Mouse (Mus musculus) kidney, postnatal 36 days (tissue): ENCODE data around the gene Phlda1.
A peak's percentile ranks its signal among the peaks of the same experiment; 100 is the strongest.

Experiments
- DNase-seq, 2 experiments: peaks; one replicate each; pipeline ENCODE4 v3.0.0; 2021 to 2022; ENCODE audit warnings: mixed read lengths in 2 of 2

Phlda1 gene

DNA sequence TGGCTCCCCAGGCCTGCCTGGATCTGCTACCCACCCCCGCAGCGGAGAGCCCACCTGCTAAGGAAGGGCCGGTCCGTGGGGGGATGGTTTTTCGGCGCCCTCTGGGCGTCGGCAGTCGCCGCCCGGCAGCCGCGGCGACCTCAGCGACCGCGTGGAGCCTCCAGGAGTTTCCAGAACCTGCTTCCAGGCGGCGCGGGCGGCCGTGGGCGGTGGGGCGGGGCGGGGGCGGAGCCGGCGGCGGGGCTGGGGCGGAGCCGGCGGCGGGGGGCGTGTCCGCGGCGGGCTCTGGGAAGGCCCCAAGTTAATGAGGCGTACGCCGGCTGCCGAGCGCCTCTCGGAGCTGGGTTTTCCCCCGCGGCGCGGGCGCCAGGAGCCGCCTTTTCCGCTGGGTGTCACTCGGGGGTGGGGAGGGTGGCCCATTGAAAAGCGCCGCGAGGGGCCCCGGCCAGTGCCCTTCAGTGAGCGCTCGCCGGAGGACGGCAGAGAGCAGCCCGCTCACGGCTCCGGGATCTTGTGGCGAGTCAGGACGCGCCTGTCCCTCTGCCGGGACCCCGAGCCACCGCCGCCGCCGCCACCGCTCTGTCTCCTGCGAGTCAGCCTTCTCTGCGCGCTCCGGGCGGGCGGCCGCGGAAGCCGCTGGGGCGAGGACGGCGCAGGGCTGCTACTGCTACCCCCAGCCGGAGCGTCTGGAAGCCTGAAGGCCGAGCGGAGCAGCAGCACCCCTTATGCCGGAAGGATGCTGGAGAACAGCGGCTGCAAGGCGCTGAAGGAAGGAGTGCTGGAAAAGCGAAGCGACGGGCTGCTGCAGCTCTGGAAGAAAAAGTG, at the start of gene Phlda1:
Gene Phlda1 (plus strand): TSS at position 186 of the 825 bp plus-strand sequence.
- peak; percentile 95 to 96 for DNase-seq

GRCm38 (mm10) chr10:111458088-111458487, 48.0 kb upstream of the Phlda1 start:
- DNase-seq, result no peak

DNA sequence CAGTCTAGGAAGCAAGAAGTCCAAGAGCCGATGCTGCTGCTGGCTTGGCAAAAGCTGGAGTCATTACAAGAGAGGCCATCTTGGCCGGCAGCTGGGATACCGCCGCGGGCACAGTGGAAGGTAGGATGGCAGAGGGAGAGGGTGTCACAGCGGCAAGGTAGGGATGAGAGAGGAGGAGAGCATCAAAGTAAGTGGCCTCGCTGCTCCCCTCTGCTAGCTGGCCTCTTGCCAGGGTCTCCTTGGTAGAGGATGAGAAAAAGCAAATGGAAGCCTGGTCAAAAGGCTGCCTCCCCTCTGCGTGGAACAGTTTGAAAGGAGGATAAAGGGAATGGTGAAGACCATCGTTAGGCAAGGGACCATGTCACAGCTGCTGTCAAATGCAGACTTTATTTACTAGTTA, 47.0 kb upstream of the Phlda1 start:
- no peak for DNase-seq

- DNase-seq, result no peak
Measured at GRCm38 (mm10) chr10:111459874-111460273, 46.2 kb upstream of the Phlda1 start.

DNA sequence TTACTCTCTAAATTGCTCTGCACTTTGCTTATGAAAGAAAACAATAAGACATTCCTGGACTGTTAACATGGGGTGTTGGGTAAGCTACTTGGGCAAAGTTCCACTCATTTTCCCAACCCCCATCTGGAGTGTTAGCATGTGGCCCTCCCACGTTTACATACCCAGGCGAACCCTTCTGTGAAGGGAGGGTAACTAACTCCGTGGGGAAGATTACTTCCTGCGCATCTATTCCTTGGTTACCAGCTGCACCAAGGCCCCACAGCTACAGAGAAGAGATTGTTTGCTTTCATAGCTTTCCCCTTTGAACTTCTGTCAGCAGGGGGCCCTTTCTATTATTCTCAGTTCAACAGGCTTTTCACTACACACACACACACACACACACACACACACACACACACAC, 45.7 kb upstream of the Phlda1 start:
- no peak for DNase-seq

- no peak for DNase-seq
Measured at GRCm38 (mm10) chr10:111464833-111465232, 41.3 kb upstream of the Phlda1 start.

GRCm38 (mm10) chr10:111465409-111465808, 40.7 kb upstream of the Phlda1 start:
- DNase-seq, result no peak

DNA sequence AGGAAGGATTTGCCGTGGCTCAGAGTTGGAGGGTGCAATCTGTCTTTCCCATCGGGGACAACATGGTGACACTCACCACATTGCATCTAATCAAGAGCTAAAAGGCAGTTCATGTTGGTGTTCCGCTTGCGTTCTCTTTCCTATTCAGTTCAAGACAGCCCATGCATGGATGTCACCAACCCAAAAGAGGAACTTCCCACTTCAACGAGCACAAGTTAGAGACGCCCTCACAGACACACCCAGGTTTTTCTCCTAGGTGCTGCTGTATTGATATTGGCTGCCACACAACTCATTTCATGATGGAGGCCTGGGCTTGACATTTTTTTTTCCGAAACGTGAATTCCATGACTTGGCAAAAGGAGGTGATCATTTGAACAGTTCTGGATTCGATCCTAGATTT, 34.9 kb upstream of the Phlda1 start:
- no peak for DNase-seq

- DNase-seq, result peak; percentile 96 to 97
Measured at GRCm38 (mm10) chr10:111472686-111473510, 33.2 kb upstream of the Phlda1 start, which contains the start of gene Nap1l1. TSS of gene Nap1l1 (plus strand) at chr10:111473223.

DNA sequence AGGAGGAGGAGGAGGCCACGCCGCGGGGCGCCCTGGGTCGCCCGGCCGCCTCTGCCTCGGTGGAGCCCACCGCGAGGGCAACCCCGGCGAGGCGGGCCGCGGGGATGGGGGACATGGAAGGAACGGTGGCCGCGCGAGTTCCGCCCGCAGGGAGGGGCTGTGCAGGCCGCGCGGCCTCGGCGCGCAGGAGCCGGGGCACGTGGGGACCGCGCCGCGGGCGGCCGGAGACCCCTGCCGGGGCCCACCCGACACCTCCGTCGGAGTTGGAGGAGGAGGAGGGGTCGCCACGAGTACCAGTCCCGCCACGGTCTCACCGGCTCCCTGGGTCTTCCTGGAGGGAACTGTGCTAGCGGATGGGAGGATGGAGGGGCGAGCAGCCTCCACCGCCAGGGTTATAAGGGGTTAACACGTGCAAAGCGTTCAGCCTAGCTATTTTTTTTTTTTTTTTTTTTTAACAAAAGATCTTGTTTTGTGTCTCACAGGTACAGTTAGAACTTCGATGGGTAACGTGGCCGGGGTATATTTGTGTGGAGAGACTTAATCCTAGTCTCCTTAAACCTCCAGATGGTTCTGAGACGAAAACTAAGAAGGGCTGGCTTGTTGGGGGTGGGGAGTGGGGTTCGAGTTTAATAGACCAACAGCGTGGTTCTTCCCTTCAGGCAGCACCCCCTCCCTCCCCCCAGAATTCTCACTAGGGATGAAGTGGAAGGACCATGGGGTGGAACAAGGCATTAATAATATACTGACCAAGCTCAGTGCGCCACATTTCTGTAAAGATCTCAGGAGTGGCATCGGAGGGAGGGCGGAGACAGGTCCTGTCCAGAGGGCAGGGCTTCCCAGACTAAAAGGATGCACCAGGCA, 32.3 kb upstream of the Phlda1 start:
- peak; percentile 29 to 45 for DNase-seq

- DNase-seq, result no peak
Measured at GRCm38 (mm10) chr10:111476301-111476700, 29.8 kb upstream of the Phlda1 start.

GRCm38 (mm10) chr10:111476989-111477510, 29.0 kb upstream of the Phlda1 start:
- DNase-seq, result peak in 1 of 2 experiments; percentile 19

DNA sequence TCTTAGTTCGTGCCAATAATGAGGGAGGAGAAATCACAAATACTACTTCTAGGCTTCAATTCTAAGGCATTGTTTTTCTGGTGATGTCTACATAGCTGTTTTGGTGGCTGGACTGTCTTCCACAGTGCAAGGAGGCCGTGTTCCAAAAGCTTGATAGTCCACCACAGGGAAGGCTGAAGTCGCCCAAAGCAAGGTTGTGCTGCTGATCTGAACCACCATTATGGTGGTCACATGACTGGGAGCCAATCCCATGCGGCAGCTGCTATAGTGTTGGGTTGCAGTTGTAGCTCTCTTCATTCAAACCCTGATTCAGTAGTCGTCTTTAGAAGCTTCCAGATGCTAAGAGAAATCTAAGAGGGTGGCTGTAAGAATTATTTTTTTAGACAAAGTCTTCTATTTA, 26.5 kb upstream of the Phlda1 start:
- no peak for DNase-seq

DNA sequence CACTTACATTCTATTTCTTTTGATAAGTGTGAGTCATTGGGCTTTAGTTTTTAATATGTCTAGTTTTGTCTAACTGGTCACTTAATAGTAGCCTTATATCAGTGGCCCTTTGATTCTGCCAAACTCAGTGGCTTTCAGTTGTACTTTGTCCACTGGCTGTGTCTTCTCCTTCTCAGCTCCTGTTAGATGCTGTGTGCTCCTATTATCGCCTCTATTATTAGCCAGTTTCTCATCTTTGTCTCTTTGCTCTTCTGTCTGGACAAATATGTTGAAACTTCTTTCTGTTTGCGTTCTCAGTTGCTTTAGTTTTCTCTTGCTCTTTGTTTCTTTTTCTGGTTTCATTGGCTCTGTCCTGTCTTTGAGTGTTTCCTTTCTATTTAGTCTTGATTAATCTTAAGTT, 23.4 kb upstream of the Phlda1 start:
- peak in 1 of 2 experiments; percentile 12 for DNase-seq

DNA sequence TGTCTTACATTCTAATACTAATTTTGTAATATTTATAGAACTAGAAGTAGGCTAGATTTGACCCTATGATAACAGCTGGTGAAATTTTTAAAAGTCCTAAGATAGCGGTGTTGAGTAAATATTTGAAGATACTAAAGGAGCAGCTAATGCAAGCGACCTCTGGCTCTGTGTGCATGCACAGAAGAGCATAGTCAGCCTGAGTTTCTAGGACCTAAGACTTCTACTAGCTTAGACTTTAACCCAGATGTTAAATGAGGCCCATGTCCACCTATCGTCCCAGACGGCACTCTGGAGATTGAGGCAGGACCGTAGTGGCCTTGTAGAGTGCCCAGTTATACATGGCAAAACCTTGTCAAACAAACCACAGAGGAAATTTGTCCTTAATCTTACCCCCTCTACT, 22.0 kb upstream of the Phlda1 start:
- peak; percentile 34 to 43 for DNase-seq

DNA sequence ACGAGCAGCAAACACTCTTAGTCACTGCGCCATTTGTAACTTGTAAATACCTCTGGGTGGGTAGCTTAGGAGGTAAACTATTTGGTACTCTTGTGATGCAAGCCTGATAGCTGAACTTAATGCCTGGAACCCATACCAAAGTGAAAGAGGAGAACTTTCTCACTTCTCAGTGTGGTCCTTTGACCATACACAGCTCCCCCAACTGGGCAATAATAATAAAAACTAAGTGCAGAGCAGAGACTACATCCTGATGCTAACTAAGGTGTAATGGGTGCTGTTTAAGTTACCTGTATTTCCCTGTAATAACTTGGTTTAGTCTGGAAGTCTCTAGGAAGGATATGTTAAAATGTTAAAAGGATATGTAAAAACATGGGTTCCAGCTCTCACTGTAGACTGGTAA, 17.3 kb upstream of the Phlda1 start:
- DNase-seq, result no peak

DNA sequence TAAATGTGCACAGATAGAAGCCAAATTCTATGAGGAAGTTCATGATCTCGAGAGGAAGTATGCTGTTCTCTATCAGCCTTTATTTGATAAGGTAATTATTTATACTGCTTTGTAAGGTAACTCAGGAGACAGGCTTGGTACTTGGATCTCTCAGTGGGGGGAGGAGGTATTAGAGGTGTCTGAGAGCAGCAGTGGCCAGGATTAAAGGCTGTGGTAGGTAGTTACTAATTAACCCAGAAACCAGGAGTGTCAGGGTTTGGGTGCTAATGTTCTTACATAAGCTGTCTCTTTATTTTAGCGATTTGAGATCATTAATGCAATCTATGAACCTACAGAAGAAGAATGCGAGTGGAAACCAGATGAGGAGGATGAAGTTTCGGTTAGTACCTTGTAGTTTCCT, 16.0 kb upstream of the Phlda1 start:
- peak; percentile 43 to 84 for DNase-seq

DNA sequence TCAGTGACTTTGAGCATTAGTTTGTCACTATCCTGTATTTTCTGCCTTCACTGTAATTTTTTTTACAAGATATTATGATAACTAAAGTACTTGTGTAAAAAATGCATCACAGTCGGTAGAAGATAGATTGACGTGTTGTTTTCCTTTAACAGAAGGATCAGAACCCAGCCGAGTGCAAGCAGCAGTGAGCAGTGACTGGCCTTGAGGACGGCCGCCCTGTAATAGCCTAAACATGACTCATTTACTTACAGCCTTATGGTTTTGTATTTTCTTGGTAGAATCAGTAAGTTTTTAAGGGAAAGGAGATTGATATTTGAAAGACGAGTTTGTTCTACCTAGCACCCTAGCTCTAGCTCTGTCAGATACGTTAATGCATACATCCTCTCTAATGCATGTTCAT, 10.2 kb upstream of the Phlda1 start:
- DNase-seq, result no peak

GRCm38 (mm10) chr10:111499892-111500291, 6.2 kb upstream of the Phlda1 start:
- DNase-seq, result no peak

DNA sequence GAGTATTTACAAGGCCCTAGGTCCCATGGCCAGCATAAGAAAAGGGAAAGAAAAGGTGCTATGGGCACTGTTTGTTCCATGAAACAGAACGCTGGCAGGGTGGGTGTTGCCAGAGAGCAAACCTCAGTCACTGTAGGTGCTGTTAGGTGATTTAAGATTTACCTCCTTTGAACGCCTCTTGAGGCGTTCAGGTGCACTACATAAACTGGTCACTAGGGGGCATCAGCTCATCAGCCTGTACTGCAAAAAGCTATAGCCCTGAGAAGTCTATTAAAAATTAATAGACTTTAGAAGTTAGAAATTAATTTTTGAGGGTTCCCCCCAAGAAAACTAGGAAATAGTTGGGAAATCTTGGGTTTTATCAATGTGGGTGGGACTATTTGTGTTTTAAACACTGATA, 3.0 kb upstream of the Phlda1 start:
- DNase-seq, result peak; percentile 77 to 90

GRCm38 (mm10) chr10:111503716-111504115, 2.4 kb upstream of the Phlda1 start:
- DNase-seq, result no peak

DNA sequence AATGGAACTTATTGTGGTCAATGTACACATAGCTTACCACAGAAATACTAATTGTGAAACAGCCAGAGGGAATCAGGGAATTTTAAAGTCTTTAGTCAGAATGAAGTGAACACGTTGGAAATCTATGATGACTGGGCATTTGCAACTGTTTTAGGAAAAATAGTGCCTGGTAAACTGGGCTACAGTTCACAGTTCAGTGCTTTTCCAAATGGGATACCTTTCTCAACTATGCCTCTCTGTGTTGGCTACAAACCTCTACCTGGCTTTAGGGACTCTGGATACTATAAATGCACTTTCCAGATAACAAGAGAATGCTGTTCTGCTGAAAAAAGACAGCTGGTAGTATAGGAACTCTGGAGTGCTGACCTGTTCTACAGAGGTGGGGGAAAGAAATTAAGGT, 1.5 kb upstream of the Phlda1 start:
- DNase-seq, result no peak

DNA sequence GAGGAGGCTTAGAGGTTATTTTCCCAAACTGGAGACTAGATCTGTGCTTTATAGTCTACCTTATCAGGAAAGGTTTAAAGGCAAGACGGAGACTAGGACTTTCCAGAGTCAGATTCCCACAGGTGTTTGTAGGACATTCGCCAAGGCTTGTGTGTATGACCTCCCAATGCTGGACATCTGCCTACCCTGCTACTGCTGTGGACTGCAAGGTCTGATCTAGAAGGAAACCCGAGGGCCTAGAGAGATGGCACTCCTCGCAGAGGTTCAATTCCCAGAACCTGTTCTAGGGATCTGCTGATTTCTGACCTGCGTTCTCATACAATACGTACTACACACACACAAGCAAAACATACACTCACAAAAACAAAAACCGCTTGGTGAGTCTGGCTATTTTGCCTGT, 680 bp upstream of the Phlda1 start:
- no peak for DNase-seq
